Mouse (Mus musculus) forebrain, embryonic 13.5 days (tissue): ENCODE data around the gene Gna15. TPM values are rescaled to one million over a fixed set of nuclear protein-coding genes. Genes with fewer than 3 reads are reported as not detected.

ENCODE experiments used
- ATAC-seq: fragments of 200-750 bp; cut with Nextera tagmentation; 2 replicates; pipeline ENCODE4 v1.8.0; 2017
- H3K27ac ChIP-seq: fragments of 300-500 bp; sonication (generic); 2 replicates; pipeline ENCODE4 v1.5.1; 2015; ENCODE audit warnings: inconsistent platforms, mild to moderate bottlenecking, moderate library complexity
- H3K27me3 ChIP-seq: fragments of 300-500 bp; sonication (generic); 2 replicates; pipeline ENCODE4 v1.6.1; 2015; ENCODE audit warnings: mild to moderate bottlenecking, inconsistent platforms
- H3K36me3 ChIP-seq: fragments of 300-500 bp; sonication (generic); 2 replicates; pipeline ENCODE4 v1.6.1; 2015; ENCODE audit warnings: mild to moderate bottlenecking, inconsistent platforms; ENCODE audit not compliant: poor library complexity, severe bottlenecking
- H3K4me1 ChIP-seq: fragments of 300-500 bp; sonication (generic); 2 replicates; pipeline ENCODE4 v1.6.1; 2015; ENCODE audit warnings: inconsistent platforms
- H3K4me2 ChIP-seq: fragments of 300-500 bp; sonication (generic); 2 replicates; pipeline ENCODE4 v1.6.1; 2015; ENCODE audit warnings: inconsistent platforms, mild to moderate bottlenecking, moderate library complexity
- H3K4me3 ChIP-seq: fragments of 300-500 bp; sonication (generic); 2 replicates; pipeline ENCODE4 v1.5.1; 2015; ENCODE audit warnings: mild to moderate bottlenecking, inconsistent platforms
- H3K9ac ChIP-seq: fragments of 300-500 bp; sonication (generic); 2 replicates; pipeline ENCODE4 v1.6.1; 2015; ENCODE audit warnings: mild to moderate bottlenecking, inconsistent platforms
- H3K9me3 ChIP-seq: fragments of 300-500 bp; sonication (generic); replicated peaks from 2 replicates; pipeline ENCODE4 v1.6.1; 2016; ENCODE audit warnings: inconsistent platforms
- WGBS: fragments of 180-500 bp; shearing (Covaris S2); methylation state at CpG from one replicate; pipeline ENCODE4 v1.1.7; 2015; 5-methylcytosine and 5-hydroxymethylcytosine counted together
- microRNA-seq: library from miRNA; unstranded; fragments of <30 nt; microRNA quantifications from one replicate; pipeline ENCODE4, GENCODE M21; 2016
- polyA plus RNA-seq: library from polyadenylated mRNA; unstranded; fragments of >200 nt; fragmentation: Nextera tagmentation; extraction: Ambion mirVana; gene quantifications from 2 replicates; pipeline ENCODE4 v1.2.1, GENCODE M21; 2015

Gene Gna15
- polyA plus RNA-seq, 1 experiment from 2014 or later = 0.57 TPM

GRCm38 (mm10) chr10:81460471-81460870 is 63.6 kb downstream of the Gna15 start:
- no peak for ATAC-seq

GRCm38 (mm10) chr10:81459399-81459798 is 64.6 kb downstream of the Gna15 start:
- 72% methylated on average over 21 of the region's 21 CpGs for WGBS

More at GRCm38 (mm10) chr10:81460471-81460870, 63.6 kb downstream of the Gna15 start:
- H3K4me3 ChIP-seq = no peak overlapping the region
- H3K9me3 ChIP-seq = no peaks in the 10 kb centered on the region
- no peak overlapping the region for H3K27ac ChIP-seq
- no peak overlapping the region for H3K4me2 ChIP-seq
- H3K4me1 ChIP-seq = peaks cover 11% of the 10 kb centered on the region
- 19% methylated on average over 20 of the region's 20 CpGs for WGBS
- peaks cover 5% of the 10 kb centered on the region; the same call in 1 of the 2 replicates for H3K36me3 ChIP-seq
- peaks cover 95% of the 10 kb centered on the region for H3K27me3 ChIP-seq
- H3K9ac ChIP-seq = no peak overlapping the region

GRCm38 (mm10) chr10:81458267-81458666 is 65.8 kb downstream of the Gna15 start:
- no peaks in the 10 kb centered on the region; the same call in 1 of the 2 replicates for H3K36me3 ChIP-seq
- no peak overlapping the region for H3K9ac ChIP-seq
- ATAC-seq = no peak
- peaks cover 95% of the 10 kb centered on the region for H3K27me3 ChIP-seq
- no peaks in the 10 kb centered on the region for H3K9me3 ChIP-seq
- no peaks in the 10 kb centered on the region for H3K4me1 ChIP-seq
- 78% methylated on average over 6 of the region's 6 CpGs for WGBS
- H3K27ac ChIP-seq = no peak overlapping the region
- H3K4me2 ChIP-seq = no peak overlapping the region
- no peak overlapping the region for H3K4me3 ChIP-seq

More at GRCm38 (mm10) chr10:81459399-81459798, 64.6 kb downstream of the Gna15 start:
- no peaks in the 10 kb centered on the region for H3K9me3 ChIP-seq
- H3K9ac ChIP-seq = no peak overlapping the region
- H3K27me3 ChIP-seq = peaks cover 95% of the 10 kb centered on the region
- ATAC-seq = no peak
- H3K27ac ChIP-seq = no peak overlapping the region
- no peak overlapping the region for H3K4me3 ChIP-seq
- H3K4me2 ChIP-seq = no peak overlapping the region
- peaks cover 4% of the 10 kb centered on the region; the same call in 1 of the 2 replicates for H3K36me3 ChIP-seq
- peaks cover 5% of the 10 kb centered on the region for H3K4me1 ChIP-seq

- H3K4me3 ChIP-seq = no peak overlapping the region
- peaks cover 95% of the 10 kb centered on the region for H3K27me3 ChIP-seq
- 93% methylated on average over 8 of the region's 8 CpGs for WGBS
- H3K9me3 ChIP-seq = no peaks in the 10 kb centered on the region
- no peaks in the 10 kb centered on the region; the same call in 1 of the 2 replicates for H3K36me3 ChIP-seq
- H3K4me2 ChIP-seq = no peak overlapping the region
- no peaks in the 10 kb centered on the region for H3K4me1 ChIP-seq
- ATAC-seq = no peak
- no peak overlapping the region for H3K27ac ChIP-seq
- H3K9ac ChIP-seq = no peak overlapping the region
Measured at GRCm38 (mm10) chr10:81457624-81458023, 66.4 kb downstream of the Gna15 start.

- Histone ChIP-seq H3K4me2 (no peak overlapping the region), H3K27me3 (peaks cover 95% of the 10 kb centered on the region), H3K36me3 (no peaks in the 10 kb centered on the region; the same call in 1 of the 2 replicates), H3K4me1 (no peaks in the 10 kb centered on the region), H3K27ac (no peak overlapping the region), H3K9ac (no peak overlapping the region), H3K9me3 (no peaks in the 10 kb centered on the region), H3K4me3 (no peak overlapping the region)
- 62% methylated on average over 12 of the region's 12 CpGs for WGBS
- ATAC-seq = no peak
Measured at GRCm38 (mm10) chr10:81456983-81457563, 67.0 kb downstream of the Gna15 start.

GRCm38 (mm10) chr10:81455181-81455895 is 68.7 kb downstream of the Gna15 start, which contains the start of gene Nfic:
Gene Nfic, minus strand, starts transcription at chr10:81455635.
- Histone ChIP-seq H3K36me3 (no peaks in the 10 kb centered on the region; the same call in 1 of the 2 replicates), H3K4me3 (no peak within 1 kb of the TSS), H3K27me3 (peaks cover 95% of the 10 kb centered on the region), H3K9ac (no peak within 1 kb of the TSS), H3K9me3 (no peaks in the 10 kb centered on the region), H3K4me1 (no peaks in the 10 kb centered on the region), H3K27ac (no peak within 1 kb of the TSS), H3K4me2 (no peak within 1 kb of the TSS)
- 64% methylated on average over 28 of the region's 28 CpGs for WGBS
- ATAC-seq = no peak

- Histone ChIP-seq H3K9ac (no peak overlapping the region), H3K27ac (no peak overlapping the region), H3K4me2 (no peak overlapping the region), H3K27me3 (peaks cover 92% of the 10 kb centered on the region), H3K4me3 (no peak overlapping the region), H3K36me3 (no peaks in the 10 kb centered on the region), H3K4me1 (no peaks in the 10 kb centered on the region), H3K9me3 (no peaks in the 10 kb centered on the region)
- 74% methylated on average over 2 of the region's 2 CpGs for WGBS
- ATAC-seq = no peak
Measured at GRCm38 (mm10) chr10:81454106-81454505, 69.9 kb downstream of the Gna15 start.

GRCm38 (mm10) chr10:81452947-81453288 is 71.1 kb downstream of the Gna15 start:
- peaks cover 87% of the 10 kb centered on the region for H3K27me3 ChIP-seq
- 3% methylated on average over 14 of the region's 14 CpGs for WGBS
- ATAC-seq = no peak
- H3K9ac ChIP-seq = no peak overlapping the region
- no peaks in the 10 kb centered on the region for H3K9me3 ChIP-seq
- no peak overlapping the region for H3K4me3 ChIP-seq
- H3K27ac ChIP-seq = no peak overlapping the region
- no peaks in the 10 kb centered on the region for H3K36me3 ChIP-seq
- no peak overlapping the region for H3K4me2 ChIP-seq
- no peaks in the 10 kb centered on the region for H3K4me1 ChIP-seq

Small RNA genes lying within 50 kb of the gene (microRNA-seq; reads per million reads assigned to microRNA genes)
- not detected for gene Gm25595

Other genes starting within 250 kb of the Gna15 start
- 6.2 and 7.1 TPM in 2 replicates for gene Tjp3, start 232.6 kb downstream of the Gna15 start, polyA plus RNA-seq
- gene Pip5k1c, start 231.3 kb downstream of the Gna15 start, polyA plus RNA-seq = 73.1 and 87.2 TPM in 2 replicates
- gene Cactin, start 203.1 kb downstream of the Gna15 start, polyA plus RNA-seq = 39.9 and 42.0 TPM in 2 replicates
- 2.6 and 3.8 TPM in 2 replicates for gene Tbxa2r, start 195.5 kb downstream of the Gna15 start, polyA plus RNA-seq
- gene Gipc3, start 181.0 kb downstream of the Gna15 start, polyA plus RNA-seq = not detected in 2 replicates
- 60.6 and 61.1 TPM in 2 replicates for gene Hmg20b, start 173.7 kb downstream of the Gna15 start, polyA plus RNA-seq
- 6.3 and 6.8 TPM in 2 replicates for gene Mfsd12, start 166.7 kb downstream of the Gna15 start, polyA plus RNA-seq
- gene 4930404N11Rik, start 158.4 kb downstream of the Gna15 start, polyA plus RNA-seq = 0.44 and 0.45 TPM in 2 replicates
- 117 and 128 TPM in 2 replicates for gene Fzr1, start 145.7 kb downstream of the Gna15 start, polyA plus RNA-seq
- gene Dohh, start 139.8 kb downstream of the Gna15 start, polyA plus RNA-seq = 76.7 and 87.3 TPM in 2 replicates
- gene Gm48551, start 139.8 kb downstream of the Gna15 start, polyA plus RNA-seq = 4.2 and 5.8 TPM in 2 replicates
- 2.1 and 2.3 TPM in 2 replicates for gene Gm48552, start 135.2 kb downstream of the Gna15 start, polyA plus RNA-seq
- gene Smim24, start 131.2 kb downstream of the Gna15 start, polyA plus RNA-seq = 1.8 TPM in 2 replicates
- gene Nfic, start 68.6 kb downstream of the Gna15 start, polyA plus RNA-seq = 18.5 and 25.2 TPM in 2 replicates
- gene Celf5, start 41.5 kb downstream of the Gna15 start, polyA plus RNA-seq = 48.8 and 57.4 TPM in 2 replicates
- gene Ncln, start 27.8 kb downstream of the Gna15 start, polyA plus RNA-seq = 56.8 and 60.9 TPM in 2 replicates
- 0.52 and 0.53 TPM in 2 replicates for gene S1pr4, start 24.1 kb downstream of the Gna15 start, polyA plus RNA-seq
- gene Gna11, start 21.0 kb upstream of the Gna15 start, polyA plus RNA-seq = 79.0 and 84.3 TPM in 2 replicates
- gene Aes, start 35.3 kb upstream of the Gna15 start, polyA plus RNA-seq = 430 and 502 TPM in 2 replicates
- gene Tle2, start 50.3 kb upstream of the Gna15 start, polyA plus RNA-seq = 15.1 and 17.7 TPM in 2 replicates
- gene Tle6, start 76.8 kb upstream of the Gna15 start, polyA plus RNA-seq = 1.8 and 4.1 TPM in 2 replicates
- gene BC025920, start 82.0 kb upstream of the Gna15 start, polyA plus RNA-seq = 2.0 and 3.7 TPM in 2 replicates
- gene Sirt6, start 103.6 kb upstream of the Gna15 start, polyA plus RNA-seq = 56.6 and 65.3 TPM in 2 replicates
- gene Ankrd24, start 104.3 kb upstream of the Gna15 start, polyA plus RNA-seq = 6.4 and 6.9 TPM in 2 replicates
- 5.4 and 5.6 TPM in 2 replicates for gene Gm10778, start 124.8 kb upstream of the Gna15 start, polyA plus RNA-seq
- 22.8 and 23.2 TPM in 2 replicates for gene Zfp433, start 180.6 kb upstream of the Gna15 start, polyA plus RNA-seq
- gene Gm3055, start 246.9 kb upstream of the Gna15 start, polyA plus RNA-seq = 12.3 and 19.5 TPM in 2 replicates